Mouse (Mus musculus): Measurements from ENCODE around the gene Slco6c1.

Gene Slco6c1

DNA sequence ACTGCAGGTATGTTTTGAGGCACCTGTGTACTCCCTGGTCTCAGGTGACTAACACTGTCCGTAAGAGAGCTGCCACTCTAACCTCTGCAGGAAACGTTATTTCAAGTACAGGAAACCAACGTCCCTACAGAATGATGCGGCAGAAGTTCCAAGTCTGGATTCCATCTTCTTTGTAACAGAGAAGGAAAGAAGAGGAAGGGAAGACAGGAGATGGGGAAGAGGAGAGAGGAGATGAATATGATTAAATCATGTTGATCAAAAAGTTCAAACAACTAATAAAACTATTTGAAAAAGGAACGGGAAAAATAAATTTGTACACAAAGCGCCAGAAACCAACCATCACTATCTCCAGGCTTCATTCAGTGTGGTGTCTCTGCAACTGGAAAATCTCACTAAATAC is at the start of gene Slco6c1:
Slco6c1 (minus strand) TSS at position 101 of the 400 bp plus-strand sequence.
- no peak for DNase-seq (ENCODE audit: low spot score)

DNA sequence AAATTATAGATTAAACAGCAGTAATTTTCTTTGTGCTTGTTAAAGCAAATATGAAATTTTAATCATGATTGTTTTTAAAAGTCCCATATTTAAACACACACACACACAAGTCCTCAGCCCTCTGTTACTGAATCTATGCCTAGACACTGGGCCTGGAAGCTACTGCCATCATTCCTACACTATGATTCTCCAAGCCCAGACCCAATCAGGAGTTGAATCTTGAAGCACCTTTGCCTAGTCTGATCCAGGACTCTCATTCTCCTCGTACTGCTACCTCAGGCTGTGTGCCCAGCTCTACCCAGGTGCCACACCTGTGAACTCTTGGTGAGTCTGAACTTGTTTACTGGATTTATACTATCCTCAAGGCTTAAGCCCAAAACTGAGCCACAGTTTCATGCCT is 89.1 kb downstream of the Slco6c1 start:
- DNase-seq (ENCODE audit: low spot score), result no peak

DNA sequence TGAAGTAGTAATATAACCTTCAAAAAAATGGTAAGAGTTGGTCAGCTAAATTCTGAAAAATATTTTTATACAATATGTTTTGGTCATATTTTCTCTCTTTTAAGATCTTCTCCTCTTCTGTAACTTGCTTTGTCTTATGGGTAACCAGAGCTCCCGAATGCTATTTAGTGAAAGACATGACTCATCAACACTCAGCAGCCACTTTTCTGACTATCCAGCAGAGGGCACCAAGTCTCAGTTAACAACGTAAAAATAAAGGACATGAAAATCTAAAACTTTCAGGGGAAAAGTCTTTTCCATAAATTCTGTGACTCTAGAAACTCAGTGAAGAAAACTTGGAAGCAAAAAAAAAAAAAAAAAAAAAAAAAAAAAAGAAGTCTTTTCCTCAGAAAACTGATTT is 89.6 kb downstream of the Slco6c1 start:
- no peak for DNase-seq (ENCODE audit: low spot score)

DNA sequence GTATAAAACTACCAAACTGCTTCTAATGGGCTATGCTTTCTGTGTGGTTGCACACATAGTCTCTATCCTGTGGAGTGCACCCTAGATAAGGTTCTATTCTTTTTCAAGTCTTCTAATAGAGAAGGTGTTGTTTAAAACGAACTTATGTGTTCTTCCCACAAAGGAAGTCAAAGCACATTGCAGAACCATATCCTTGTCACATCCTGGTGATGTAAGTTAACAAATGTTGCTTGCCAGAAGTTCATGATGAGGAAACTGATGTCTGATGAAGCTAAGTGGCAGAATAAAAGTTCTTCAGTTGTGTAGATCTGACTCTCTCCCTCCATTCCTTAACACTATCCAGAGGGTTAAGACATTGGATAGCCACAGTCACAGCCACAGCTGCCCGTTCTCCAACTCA is 90.1 kb downstream of the Slco6c1 start:
- no peak for DNase-seq (ENCODE audit: low spot score)

DNA sequence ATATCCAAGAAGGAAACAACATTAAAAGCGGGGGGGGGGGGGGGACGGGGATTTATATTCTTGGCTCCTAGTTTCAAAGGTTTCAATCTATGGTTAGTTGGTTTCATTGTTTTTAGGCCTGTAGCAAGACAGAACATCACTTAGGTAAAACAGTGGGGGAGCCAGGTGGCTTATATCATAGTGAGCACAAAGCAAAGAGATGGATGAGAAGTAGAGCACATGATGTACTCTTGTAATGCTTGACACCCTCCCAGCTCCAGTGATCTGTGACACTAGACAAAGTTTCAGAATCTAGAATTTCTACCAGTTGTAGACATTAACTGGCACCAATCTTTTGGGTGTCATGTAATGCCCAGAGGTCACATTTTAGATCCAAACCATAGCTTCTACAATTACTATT is 106.7 kb downstream of the Slco6c1 start:
- no peak for DNase-seq (ENCODE audit: low spot score)

DNA sequence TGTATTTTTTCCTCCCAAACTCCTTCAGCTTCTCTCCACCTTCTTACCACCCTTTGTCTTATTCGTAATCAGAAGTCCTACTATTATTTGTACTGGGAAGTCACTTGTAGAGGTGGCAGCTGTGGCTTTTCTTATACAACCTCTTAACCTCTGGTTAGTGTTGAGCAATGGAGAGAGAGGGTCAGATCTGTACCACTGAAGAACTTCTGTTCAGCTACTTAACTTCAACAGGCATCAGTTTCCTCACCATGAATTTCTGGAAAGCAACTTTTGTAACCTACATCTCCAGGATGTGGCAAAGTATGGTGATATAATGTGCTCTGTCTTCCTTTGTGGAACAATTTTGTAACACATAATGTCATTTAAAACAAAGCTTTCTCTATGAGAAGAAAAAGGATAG is 108.7 kb downstream of the Slco6c1 start:
- no peak for DNase-seq (ENCODE audit: low spot score)

DNA sequence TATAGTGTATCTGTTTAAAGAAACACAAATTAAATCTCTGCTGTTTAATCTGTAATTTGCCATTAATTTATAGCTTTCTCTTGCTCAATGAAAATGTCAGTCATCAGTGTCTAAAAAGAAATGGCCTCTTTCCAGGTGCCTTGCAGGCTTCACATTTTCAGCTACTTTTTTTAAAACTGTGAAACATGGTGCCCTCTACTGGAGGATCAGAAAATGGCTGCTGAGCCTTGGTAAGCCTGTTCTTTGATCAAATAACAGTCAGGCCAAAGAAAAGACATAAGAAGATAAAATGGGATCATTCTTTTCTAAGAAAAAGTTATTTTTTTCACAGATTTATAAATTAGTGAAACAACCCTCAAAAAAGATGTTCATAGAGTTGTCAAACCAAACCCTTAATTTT is 109.1 kb downstream of the Slco6c1 start:
- DNase-seq (ENCODE audit: low spot score), result no peak

Data from T-cell, adult 2 months (primary cell).